Mouse (Mus musculus) bone marrow macrophage, adult 2 months (primary cell): ENCODE measurements around the gene Spata2l.

ENCODE experiments used
- CTCF ChIP-seq: IDR thresholded peaks from 2 replicates; pipeline ENCODE4 v1.5.1; 2012; ENCODE audit warnings: low read depth, mild to moderate bottlenecking, low read length, moderate library complexity
- POLR2A ChIP-seq: IDR thresholded peaks from 2 replicates; pipeline ENCODE4 v1.6.1; 2012; ENCODE audit warnings: mild to moderate bottlenecking, low read depth, low read length, borderline replicate concordance

- TF ChIP-seq CTCF (no peak), POLR2A (no peak)
Measured at GRCm38 (mm10) chr8:123247748-123248147, 11.7 kb upstream of the Spata2l start.
